Mouse (Mus musculus): ENCODE results near the gene H2-DMb2. TPM values are rescaled to one million over a fixed set of nuclear protein-coding genes. Genes with fewer than 3 reads are reported as not detected.

The H2-DMb2 gene
- polyA plus RNA-seq, 1 experiment from 2014 or later = 0.98 TPM

GRCm38 (mm10) chr17:34188010-34188409 is 44.9 kb downstream of the H2-DMb2 start:
- Histone ChIP-seq H3K9ac (ENCODE audit: low read depth, low read length) (peak overlapping the region; percentile 70), H3K4me2 (replicated peaks; ENCODE audit: low read depth) (peak overlapping the region; percentile 98), H3K4me3 (ENCODE audit: low read depth, low read length) (peak overlapping the region; percentile 65), H3K36me3 (ENCODE audit: control insufficient read depth, insufficient read depth) (no peaks in the 10 kb centered on the region; the same call in 1 of the 2 replicates), H3K4me1 (replicated peaks; ENCODE audit: control insufficient read depth, insufficient read depth, low read length) (no peaks in the 10 kb centered on the region; the same call in 1 of the 2 replicates), H3K27me3 (replicated peaks; ENCODE audit: control insufficient read depth, insufficient read depth, low read length) (no peaks in the 10 kb centered on the region), H3K9me3 (ENCODE audit: control insufficient read depth) (no peaks in the 10 kb centered on the region), H3K27ac (ENCODE audit: low read depth, low read length) (peak overlapping the region; percentile 77)
- no peak for TF ChIP-seq CTCF (IDR thresholded peaks at IDR 0.05; ENCODE audit: low read depth)
- WGBS = 6% methylated on average over 20 of the region's 20 CpGs
- 0 out of 2 replicates have a peak, but pooled peaks have one; percentile 5 for ATAC-seq

DNA sequence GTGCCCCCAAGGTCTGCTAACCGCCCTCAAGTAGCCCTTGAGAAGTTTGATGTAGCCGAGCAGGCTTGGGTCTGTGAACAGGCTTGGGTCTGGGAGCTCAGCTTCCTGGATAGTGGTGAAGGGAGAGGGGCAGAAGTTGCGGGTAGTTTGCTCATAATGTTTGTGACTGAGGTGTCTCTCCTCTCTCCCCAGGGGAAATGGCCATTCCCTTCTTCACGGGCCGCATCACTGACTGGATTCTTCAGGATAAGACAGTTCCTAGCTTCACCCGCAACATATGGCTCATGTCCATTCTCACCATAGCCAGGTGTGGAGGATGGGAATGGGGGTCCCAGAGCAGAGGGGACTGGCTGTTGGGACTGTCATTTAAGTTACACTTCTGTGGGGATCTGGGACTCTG is 45.9 kb downstream of the H2-DMb2 start:
- H3K9me3 ChIP-seq (ENCODE audit: control insufficient read depth) = no peaks in the 10 kb centered on the region
- no peak overlapping the region for H3K4me3 ChIP-seq (ENCODE audit: low read depth, low read length)
- no peaks in the 10 kb centered on the region; the same call in 1 of the 2 replicates for H3K36me3 ChIP-seq (ENCODE audit: control insufficient read depth, insufficient read depth)
- H3K9ac ChIP-seq (ENCODE audit: low read depth, low read length) = no peak overlapping the region
- no peaks in the 10 kb centered on the region for H3K27me3 ChIP-seq (replicated peaks; ENCODE audit: control insufficient read depth, insufficient read depth, low read length)
- ATAC-seq = no peak
- WGBS = 84% methylated on average over 6 of the region's 6 CpGs
- no peaks in the 10 kb centered on the region; the same call in 1 of the 2 replicates for H3K4me1 ChIP-seq (replicated peaks; ENCODE audit: control insufficient read depth, insufficient read depth, low read length)
- H3K27ac ChIP-seq (ENCODE audit: low read depth, low read length) = no peak overlapping the region
- no peak for TF ChIP-seq CTCF (IDR thresholded peaks at IDR 0.05; ENCODE audit: low read depth)
- 0 out of 2 replicates have a peak overlapping the region, but pooled peaks have one; percentile 10 for H3K4me2 ChIP-seq (replicated peaks; ENCODE audit: low read depth)

- Histone ChIP-seq H3K4me3 (ENCODE audit: low read depth, low read length) (no peak overlapping the region), H3K27ac (ENCODE audit: low read depth, low read length) (no peak overlapping the region), H3K9ac (ENCODE audit: low read depth, low read length) (no peak overlapping the region), H3K9me3 (ENCODE audit: control insufficient read depth) (no peaks in the 10 kb centered on the region), H3K4me2 (replicated peaks; ENCODE audit: low read depth) (no peak overlapping the region), H3K36me3 (ENCODE audit: control insufficient read depth, insufficient read depth) (no peaks in the 10 kb centered on the region; the same call in 1 of the 2 replicates), H3K4me1 (replicated peaks; ENCODE audit: control insufficient read depth, insufficient read depth, low read length) (no peaks in the 10 kb centered on the region; the same call in 1 of the 2 replicates), H3K27me3 (replicated peaks; ENCODE audit: control insufficient read depth, insufficient read depth, low read length) (peaks cover 5% of the 10 kb centered on the region)
- no peak for TF ChIP-seq CTCF (IDR thresholded peaks at IDR 0.05; ENCODE audit: low read depth)
- 27% methylated on average over 16 of the region's 16 CpGs for WGBS
- no peak for ATAC-seq
These were observed 49.7 kb downstream of the H2-DMb2 start for GRCm38 (mm10) chr17:34192852-34193251.

GRCm38 (mm10) chr17:34193468-34193867 is 50.4 kb downstream of the H2-DMb2 start:
- 60% methylated on average over 8 of the region's 8 CpGs for WGBS
- TF ChIP-seq CTCF (IDR thresholded peaks at IDR 0.05; ENCODE audit: low read depth) = no peak
- Histone ChIP-seq H3K36me3 (ENCODE audit: control insufficient read depth, insufficient read depth) (no peaks in the 10 kb centered on the region; the same call in 1 of the 2 replicates), H3K9me3 (ENCODE audit: control insufficient read depth) (no peaks in the 10 kb centered on the region), H3K9ac (ENCODE audit: low read depth, low read length) (no peak overlapping the region), H3K27ac (ENCODE audit: low read depth, low read length) (no peak overlapping the region), H3K4me3 (ENCODE audit: low read depth, low read length) (no peak overlapping the region), H3K4me1 (replicated peaks; ENCODE audit: control insufficient read depth, insufficient read depth, low read length) (no peaks in the 10 kb centered on the region; the same call in 1 of the 2 replicates), H3K4me2 (replicated peaks; ENCODE audit: low read depth) (no peak overlapping the region), H3K27me3 (replicated peaks; ENCODE audit: control insufficient read depth, insufficient read depth, low read length) (peaks cover 5% of the 10 kb centered on the region)
- ATAC-seq = no peak

- peaks cover 5% of the 10 kb centered on the region for H3K27me3 ChIP-seq (replicated peaks; ENCODE audit: control insufficient read depth, insufficient read depth, low read length)
- H3K27ac ChIP-seq (ENCODE audit: low read depth, low read length) = no peak overlapping the region
- no peak for TF ChIP-seq CTCF (IDR thresholded peaks at IDR 0.05; ENCODE audit: low read depth)
- no peaks in the 10 kb centered on the region; the same call in 1 of the 2 replicates for H3K36me3 ChIP-seq (ENCODE audit: control insufficient read depth, insufficient read depth)
- WGBS = 87% methylated on average over 4 of the region's 4 CpGs
- no peaks in the 10 kb centered on the region for H3K4me1 ChIP-seq (replicated peaks; ENCODE audit: control insufficient read depth, insufficient read depth, low read length)
- H3K4me2 ChIP-seq (replicated peaks; ENCODE audit: low read depth) = no peak overlapping the region
- no peak for ATAC-seq
- H3K9me3 ChIP-seq (ENCODE audit: control insufficient read depth) = no peaks in the 10 kb centered on the region
- H3K4me3 ChIP-seq (ENCODE audit: low read depth, low read length) = no peak overlapping the region
- no peak overlapping the region for H3K9ac ChIP-seq (ENCODE audit: low read depth, low read length)
These were observed 51.6 kb downstream of the H2-DMb2 start for GRCm38 (mm10) chr17:34194723-34195122.

GRCm38 (mm10) chr17:34196491-34196890 is 53.4 kb downstream of the H2-DMb2 start:
- WGBS = 58% methylated on average over 12 of the region's 12 CpGs
- H3K27me3 ChIP-seq (replicated peaks; ENCODE audit: control insufficient read depth, insufficient read depth, low read length) = peaks cover 5% of the 10 kb centered on the region
- no peak overlapping the region for H3K27ac ChIP-seq (ENCODE audit: low read depth, low read length)
- H3K4me2 ChIP-seq (replicated peaks; ENCODE audit: low read depth) = no peak overlapping the region
- H3K36me3 ChIP-seq (ENCODE audit: control insufficient read depth, insufficient read depth) = no peaks in the 10 kb centered on the region; the same call in 1 of the 2 replicates
- H3K9me3 ChIP-seq (ENCODE audit: control insufficient read depth) = no peaks in the 10 kb centered on the region
- no peak overlapping the region for H3K4me3 ChIP-seq (ENCODE audit: low read depth, low read length)
- no peak for TF ChIP-seq CTCF (IDR thresholded peaks at IDR 0.05; ENCODE audit: low read depth)
- H3K4me1 ChIP-seq (replicated peaks; ENCODE audit: control insufficient read depth, insufficient read depth, low read length) = no peaks in the 10 kb centered on the region
- ATAC-seq = no peak
- no peak overlapping the region for H3K9ac ChIP-seq (ENCODE audit: low read depth, low read length)

Data from intestine, postnatal 0 days (tissue).